Mouse (Mus musculus) kidney, postnatal 0 days (tissue): ENCODE results near the gene C1qtnf6. TPM values are rescaled to one million over a fixed set of nuclear protein-coding genes. Genes with fewer than 3 reads are reported as not detected.

Experiments
- ATAC-seq: fragments of 200-750 bp; cut with Nextera tagmentation; replicated peaks from 2 replicates; pipeline ENCODE4 v1.8.0; 2017; ENCODE audit warnings: low read depth, moderate number of reproducible peaks, moderate TSS enrichment, moderate library complexity; ENCODE audit not compliant: low FRiP score
- DNase-seq: peaks from one replicate; pipeline ENCODE4 v3.0.0-alpha.2; 2016; ENCODE audit warnings: low spot score
- H3K27ac ChIP-seq: fragments of 300-500 bp; sonication (generic); 2 replicates; pipeline ENCODE4 v1.5.1; 2014; ENCODE audit warnings: mild to moderate bottlenecking
- H3K27me3 ChIP-seq: fragments of 300-500 bp; sonication (generic); 2 replicates; pipeline ENCODE4 v1.6.1; 2014; ENCODE audit warnings: low read length, mixed read lengths; ENCODE audit not compliant: insufficient read depth
- H3K36me3 ChIP-seq: fragments of 300-500 bp; sonication (generic); 2 replicates; pipeline ENCODE4 v1.6.1; 2014; ENCODE audit warnings: low read length, mixed read lengths; ENCODE audit not compliant: insufficient read depth
- H3K4me1 ChIP-seq: fragments of 300-500 bp; sonication (generic); replicated peaks from 2 replicates; pipeline ENCODE4 v1.6.1; 2014; ENCODE audit warnings: antibody characterized with exemption, low read length, mixed read lengths; ENCODE audit not compliant: insufficient read depth
- H3K4me2 ChIP-seq: fragments of 300-500 bp; sonication (generic); 2 replicates; pipeline ENCODE4 v1.6.1; 2014; ENCODE audit warnings: mild to moderate bottlenecking, low read length, moderate library complexity, mixed read lengths
- H3K4me3 ChIP-seq: fragments of 300-500 bp; sonication (generic); replicated peaks from 2 replicates; pipeline ENCODE4 v1.5.1; 2014; ENCODE audit warnings: low read depth, low read length
- H3K9ac ChIP-seq: fragments of 300-500 bp; sonication (generic); 2 replicates; pipeline ENCODE4 v1.6.1; 2014; ENCODE audit warnings: low read depth, low read length
- H3K9me3 ChIP-seq: fragments of 300-500 bp; sonication (generic); replicated peaks from 2 replicates; pipeline ENCODE4 v1.6.1; 2016; ENCODE audit warnings: low read length, inconsistent platforms, mixed read lengths
- CTCF ChIP-seq: IDR thresholded peaks from 2 replicates; pipeline ENCODE4 v1.5.1; 2016; ENCODE audit warnings: antibody characterized with exemption, low read depth, mild to moderate bottlenecking, moderate library complexity
- WGBS: fragments of 180-500 bp; shearing (Covaris S2); extraction: QIAGEN DNeasy Blood & Tissue Kit; methylation state at CpG from one replicate; pipeline ENCODE4 v1.1.7; 2014; 5-methylcytosine and 5-hydroxymethylcytosine counted together
- polyA plus RNA-seq: library from polyadenylated mRNA; unstranded; fragments of >200 nt; fragmentation: Nextera tagmentation; extraction: Ambion mirVana; gene quantifications from 2 replicates; pipeline ENCODE4 v1.2.1, GENCODE M21; 2015

Gene C1qtnf6
- polyA plus RNA-seq, 1 experiment from 2014 or later = 28.4 TPM

- H3K4me3 ChIP-seq = no peak overlapping the region
- 60% methylated on average over 25 of the region's 25 CpGs for WGBS
Measured at GRCm38 (mm10) chr15:78554545-78555313, 23.5 kb upstream of the C1qtnf6 start.

GRCm38 (mm10) chr15:78549189-78549734 is 18.0 kb upstream of the C1qtnf6 start:
- 0 out of 2 replicates have a peak, but pooled peaks have one; percentile 21 for ATAC-seq
- Histone ChIP-seq H3K9ac (no peak overlapping the region), H3K4me2 (no peak overlapping the region), H3K4me3 (no peak overlapping the region), H3K9me3 (no peaks in the 10 kb centered on the region; the same call in 1 of the 2 replicates), H3K36me3 (no peaks in the 10 kb centered on the region), H3K27me3 (no peaks in the 10 kb centered on the region), H3K27ac (no peak overlapping the region), H3K4me1 (no peaks in the 10 kb centered on the region)
- 65% methylated on average over 4 of the region's 4 CpGs for WGBS
- 0 out of 2 replicates have a peak, but pooled peaks have one; percentile 4 for TF ChIP-seq CTCF
- no peak for DNase-seq

More at GRCm38 (mm10) chr15:78554545-78555313, 23.5 kb upstream of the C1qtnf6 start:
- Histone ChIP-seq H3K27ac (no peak overlapping the region), H3K9me3 (no peaks in the 10 kb centered on the region; the same call in 1 of the 2 replicates), H3K4me1 (no peaks in the 10 kb centered on the region), H3K4me2 (peak overlapping the region; percentile 23; the same call in 1 of the 2 replicates), H3K9ac (no peak overlapping the region), H3K27me3 (no peaks in the 10 kb centered on the region), H3K36me3 (no peaks in the 10 kb centered on the region)
- DNase-seq (peak; percentile 69), ATAC-seq (no peak)
- peak; percentile 8; the same call in 1 of the 2 replicates for TF ChIP-seq CTCF

- TF ChIP-seq CTCF = no peak
- 52% methylated on average over 8 of the region's 8 CpGs for WGBS
- Histone ChIP-seq H3K27ac (no peak overlapping the region), H3K4me3 (no peak overlapping the region), H3K27me3 (no peaks in the 10 kb centered on the region), H3K36me3 (no peaks in the 10 kb centered on the region), H3K9ac (no peak overlapping the region), H3K4me2 (no peak overlapping the region), H3K4me1 (no peaks in the 10 kb centered on the region), H3K9me3 (no peaks in the 10 kb centered on the region; the same call in 1 of the 2 replicates)
- ATAC-seq = no peak
- no peak for DNase-seq
Measured at GRCm38 (mm10) chr15:78548711-78549110, 17.5 kb upstream of the C1qtnf6 start.

GRCm38 (mm10) chr15:78548336-78548665 is 17.1 kb upstream of the C1qtnf6 start:
- DNase-seq (no peak), ATAC-seq (peak; percentile 26)
- H3K27ac ChIP-seq = no peak overlapping the region
- H3K4me2 ChIP-seq = no peak overlapping the region
- no peak for TF ChIP-seq CTCF
- H3K4me1 ChIP-seq = no peaks in the 10 kb centered on the region
- no peaks in the 10 kb centered on the region; the same call in 1 of the 2 replicates for H3K9me3 ChIP-seq
- 41% methylated on average over 3 of the region's 3 CpGs for WGBS
- H3K4me3 ChIP-seq = no peak overlapping the region
- H3K36me3 ChIP-seq = no peaks in the 10 kb centered on the region
- no peak overlapping the region for H3K9ac ChIP-seq
- no peaks in the 10 kb centered on the region for H3K27me3 ChIP-seq

GRCm38 (mm10) chr15:78547415-78548335 is 16.5 kb upstream of the C1qtnf6 start:
- peak; percentile 62 for TF ChIP-seq CTCF
- H3K4me3 ChIP-seq = no peak overlapping the region
- H3K4me1 ChIP-seq = no peaks in the 10 kb centered on the region
- peak; percentile 51 for DNase-seq
- no peak for ATAC-seq
- H3K27ac ChIP-seq = no peak overlapping the region
- H3K9me3 ChIP-seq = no peaks in the 10 kb centered on the region
- H3K27me3 ChIP-seq = no peaks in the 10 kb centered on the region
- 40% methylated on average over 5 of the region's 5 CpGs for WGBS
- no peak overlapping the region for H3K9ac ChIP-seq
- H3K36me3 ChIP-seq = no peaks in the 10 kb centered on the region
- H3K4me2 ChIP-seq = no peak overlapping the region

GRCm38 (mm10) chr15:78546060-78546459 is 14.8 kb upstream of the C1qtnf6 start:
- DNase-seq (no peak), ATAC-seq (no peak)

More at GRCm38 (mm10) chr15:78546060-78546459, 14.8 kb upstream of the C1qtnf6 start:
- H3K4me1 ChIP-seq = no peaks in the 10 kb centered on the region; the same call in 1 of the 2 replicates
- no peak overlapping the region for H3K4me2 ChIP-seq
- H3K4me3 ChIP-seq = no peak overlapping the region
- no peak overlapping the region for H3K9ac ChIP-seq
- no peak overlapping the region for H3K27ac ChIP-seq
- no peaks in the 10 kb centered on the region for H3K9me3 ChIP-seq
- H3K27me3 ChIP-seq = no peaks in the 10 kb centered on the region
- WGBS = 82% methylated on average over 4 of the region's 4 CpGs
- TF ChIP-seq CTCF = no peak
- H3K36me3 ChIP-seq = no peaks in the 10 kb centered on the region
